ENCODE assay signal across 8 mouse cellular contexts in the genomic region with DNA sequence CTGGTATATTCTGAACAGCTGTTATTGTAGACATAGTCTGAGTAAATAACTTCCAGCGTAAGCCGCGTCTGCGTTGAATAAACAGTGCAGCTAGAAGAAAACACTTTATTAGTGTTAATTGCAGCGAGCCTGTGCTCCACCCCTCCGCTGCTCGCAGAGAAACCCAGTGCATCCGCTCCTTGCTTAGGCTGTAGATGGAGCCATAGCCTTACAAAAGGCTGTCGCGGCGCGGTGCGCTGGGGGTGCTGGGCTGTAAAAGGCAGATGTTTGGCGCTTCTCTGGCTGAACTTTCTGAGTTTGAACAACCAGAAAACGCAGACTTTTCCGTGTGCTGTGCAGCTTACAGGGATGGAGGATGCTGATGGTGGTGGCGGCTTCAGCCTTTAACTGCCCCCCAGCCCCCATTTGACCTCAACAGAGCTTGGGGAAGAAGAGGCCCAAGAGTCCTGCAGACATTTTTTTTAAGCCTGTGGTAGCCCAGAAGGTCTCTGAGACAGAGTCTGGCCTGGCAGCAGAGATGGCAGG. TPM values are rescaled to one million over a fixed set of nuclear protein-coding genes. Genes with fewer than 3 reads are reported as not detected.
DNase-seq lines count a peak whose midpoint lies in the region; ATAC-seq lines count a peak whose summit lies in the region.

No protein-coding gene starts in this region.

- H3K27ac ChIP-seq in intestine, embryonic 14.5 days (ENCODE audit: low read depth), result no peak overlapping the region
- no peak overlapping the region for H3K27ac ChIP-seq in limb, embryonic 11.5 days (replicated peaks; ENCODE audit: low read depth, low read length)
- no peak overlapping the region for H3K27ac ChIP-seq in midbrain, embryonic 15.5 days
- no peak overlapping the region for H3K27ac ChIP-seq in stomach, embryonic 16.5 days (ENCODE audit: low read length)

- H3K27me3 ChIP-seq in intestine, embryonic 14.5 days (replicated peaks; ENCODE audit: control insufficient read depth, insufficient read depth, low read length), result peaks cover 9% of the 10 kb centered on the region; the same call in 1 of the 2 replicates
- H3K27me3 ChIP-seq in limb, embryonic 11.5 days (ENCODE audit: control insufficient read depth, insufficient read depth, low read length), result peaks cover 12% of the 10 kb centered on the region
- peaks cover 7% of the 10 kb centered on the region; the same call in 1 of the 2 replicates for H3K27me3 ChIP-seq in midbrain, embryonic 15.5 days (replicated peaks)
- H3K27me3 ChIP-seq in stomach, embryonic 16.5 days (ENCODE audit: control insufficient read depth, insufficient read depth, low read length), result no peaks in the 10 kb centered on the region

- peaks cover 5% of the 10 kb centered on the region; the same call in 1 of the 2 replicates for H3K4me1 ChIP-seq in intestine, embryonic 14.5 days (replicated peaks; ENCODE audit: control insufficient read depth, insufficient read depth, low read length)
- H3K4me1 ChIP-seq in limb, embryonic 11.5 days (ENCODE audit: control insufficient read depth, insufficient read depth, low read length), result peaks cover 4% of the 10 kb centered on the region; the same call in 1 of the 2 replicates
- peaks cover 5% of the 10 kb centered on the region; the same call in 1 of the 2 replicates for H3K4me1 ChIP-seq in midbrain, embryonic 15.5 days
- peaks cover 4% of the 10 kb centered on the region; the same call in 1 of the 2 replicates for H3K4me1 ChIP-seq in stomach, embryonic 16.5 days (ENCODE audit: control insufficient read depth, insufficient read depth, low read length)

- peak; percentile 72 for DNase-seq in CD4-positive, CD25-positive, alpha-beta regulatory T cell, adult 2 months (ENCODE audit: low read depth, low spot score)
- DNase-seq in cerebellum, postnatal 4 days (ENCODE audit: low spot score in 2 of 2), result peak; percentile 40 to 47
- peak; percentile 63 for DNase-seq in gastrocnemius, postnatal 10 days
- DNase-seq in intestine, embryonic 14.5 days (ENCODE audit: low spot score), result peak; percentile 79
- peak; percentile 86 for DNase-seq in limb, embryonic 11.5 days (ENCODE audit: low spot score)

- H3K9me3 ChIP-seq in intestine, embryonic 14.5 days (ENCODE audit: control insufficient read depth, low read length), result no peaks in the 10 kb centered on the region
- H3K9me3 ChIP-seq in limb, embryonic 11.5 days (ENCODE audit: control insufficient read depth, low read length), result no peaks in the 10 kb centered on the region
- no peaks in the 10 kb centered on the region for H3K9me3 ChIP-seq in midbrain, embryonic 15.5 days
- H3K9me3 ChIP-seq in stomach, embryonic 16.5 days (replicated peaks; ENCODE audit: control insufficient read depth, low read length), result no peaks in the 10 kb centered on the region

- H3K9ac ChIP-seq in intestine, embryonic 14.5 days (ENCODE audit: low read length), result no peak overlapping the region
- peak overlapping the region; percentile 19; the same call in 1 of the 2 replicates for H3K9ac ChIP-seq in limb, embryonic 11.5 days (ENCODE audit: low read length)
- H3K9ac ChIP-seq in midbrain, embryonic 15.5 days, result no peak overlapping the region
- H3K9ac ChIP-seq in stomach, embryonic 16.5 days (ENCODE audit: low read length), result peak overlapping the region; percentile 38; the same call in 1 of the 2 replicates

- no peak overlapping the region for H3K4me3 ChIP-seq in intestine, embryonic 14.5 days (ENCODE audit: low read depth, low read length)
- H3K4me3 ChIP-seq in limb, embryonic 11.5 days (ENCODE audit: low read depth, low read length), result no peak overlapping the region
- no peak overlapping the region for H3K4me3 ChIP-seq in midbrain, embryonic 15.5 days
- H3K4me3 ChIP-seq in stomach, embryonic 16.5 days (replicated peaks; ENCODE audit: low read length), result no peak overlapping the region

- peak overlapping the region; percentile 36 for H3K4me2 ChIP-seq in intestine, embryonic 14.5 days (ENCODE audit: low read length)
- H3K4me2 ChIP-seq in limb, embryonic 11.5 days (ENCODE audit: low read depth, severe bottlenecking), result peak overlapping the region; percentile 30
- 0 out of 2 replicates have a peak overlapping the region, but pooled peaks have one; percentile 3 for H3K4me2 ChIP-seq in midbrain, embryonic 15.5 days
- H3K4me2 ChIP-seq in stomach, embryonic 16.5 days (ENCODE audit: low read depth, low read length), result peak overlapping the region; percentile 35; the same call in 1 of the 2 replicates

- H3K36me3 ChIP-seq in intestine, embryonic 14.5 days (ENCODE audit: control insufficient read depth, insufficient read depth, low read length), result no peaks in the 10 kb centered on the region
- H3K36me3 ChIP-seq in limb, embryonic 11.5 days (ENCODE audit: control insufficient read depth, insufficient read depth, low read length), result no peaks in the 10 kb centered on the region
- no peaks in the 10 kb centered on the region for H3K36me3 ChIP-seq in midbrain, embryonic 15.5 days (replicated peaks)
- H3K36me3 ChIP-seq in stomach, embryonic 16.5 days (ENCODE audit: control insufficient read depth, insufficient read depth, low read length), result no peaks in the 10 kb centered on the region

- no peak for ATAC-seq in CD4-positive, CD25-positive, alpha-beta regulatory T cell, adult 4 months
- ATAC-seq in intestine, embryonic 14.5 days (replicated peaks; ENCODE audit: low FRiP score, low TSS enrichment, low read depth), result no peak; the same call in 1 of the 2 replicates
- peak; percentile 73; the same call in 1 of the 2 replicates for ATAC-seq in limb, embryonic 11.5 days (ENCODE audit: insufficient number of reproducible peaks, low FRiP score, low TSS enrichment, low read depth)
- ATAC-seq in midbrain, embryonic 15.5 days (replicated peaks), result peak; percentile 88
- ATAC-seq in stomach, embryonic 16.5 days (ENCODE audit: insufficient read depth, low FRiP score), result peak; percentile 76; the same call in 1 of the 2 replicates

- WGBS in intestine, embryonic 14.5 days, result 2% methylated on average over 17 of the region's 17 CpGs
- WGBS in limb, embryonic 11.5 days, result 2% methylated on average over 17 of the region's 17 CpGs
- WGBS in midbrain, embryonic 15.5 days, result 5% methylated on average over 17 of the region's 17 CpGs
- 2% methylated on average over 17 of the region's 17 CpGs for WGBS in stomach, embryonic 16.5 days

RNA-seq across cellular contexts. Expression of a gene that starts 8.9 kb away (rescaled TPM):
- polyA plus RNA-seq in CD4-positive, CD25-positive, alpha-beta regulatory T cell, adult 4 months (2017; shearing (Covaris generic)), result 10 to 100 TPM; 31.2 to 37.6 TPM
- total RNA-seq in gastrocnemius, postnatal 10 days (2021), result 10 to 100 TPM; 34.6 to 38.2 TPM
- 48.6 and 54.0 TPM in 2 replicates for polyA plus RNA-seq in intestine, embryonic 14.5 days (2014; fragmentation: Nextera tagmentation; extraction: Ambion mirVana)
- 45.4 and 45.6 TPM in 2 replicates for polyA plus RNA-seq in limb, embryonic 11.5 days (2014; fragmentation: Nextera tagmentation; extraction: Ambion mirVana)
- 135 and 140 TPM in 2 replicates for polyA plus RNA-seq in midbrain, embryonic 15.5 days (2015; fragmentation: Nextera tagmentation; extraction: Ambion mirVana)
- polyA plus RNA-seq in stomach, embryonic 16.5 days (2015; fragmentation: Nextera tagmentation; extraction: Ambion mirVana), result 52.5 and 60.0 TPM in 2 replicates

Comparison
In these comparisons a context has a peak if more than half of its experiments do, and no peak if none do; other contexts are left out.
1. ATAC-seq: peak in limb, embryonic 11.5 days (single experiment), midbrain, embryonic 15.5 days (single experiment) and stomach, embryonic 16.5 days (single experiment); none in CD4-positive, CD25-positive, alpha-beta regulatory T cell, adult 4 months (single experiment) and intestine, embryonic 14.5 days (single experiment).
2. H3K9ac ChIP-seq: peak in limb, embryonic 11.5 days (single experiment) and stomach, embryonic 16.5 days (single experiment); none in intestine, embryonic 14.5 days (single experiment) and midbrain, embryonic 15.5 days (single experiment).
3. Peak in every context shown above with its lines, with median percentiles within 50 percentile points of each other: DNase-seq and H3K4me2 ChIP-seq.